Mouse (Mus musculus): ENCODE data around the gene Cfap299.

DNA sequence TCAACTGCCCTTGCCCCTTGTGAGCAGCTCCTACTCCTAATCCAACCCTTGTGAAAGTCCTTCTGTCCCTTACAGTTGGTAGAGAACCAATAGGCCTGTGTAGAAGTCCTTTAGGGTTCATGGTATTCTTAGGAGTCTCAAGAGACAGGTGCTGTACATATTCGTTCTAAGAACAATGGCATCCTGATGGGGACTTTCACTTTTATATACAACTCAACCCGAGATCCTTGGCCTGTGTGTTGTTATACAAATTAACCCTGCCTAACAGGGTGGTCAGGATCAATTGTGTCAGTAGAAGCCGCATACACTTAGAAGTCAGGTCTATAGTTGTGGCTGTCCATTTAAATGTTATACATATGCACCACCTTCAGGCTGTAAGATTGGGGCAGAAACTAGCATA lies 109.6 kb downstream of the Cfap299 start:
- no peak for TF ChIP-seq CTCF (IDR thresholded peaks at IDR 0.05; ENCODE audit: control insufficient read depth, insufficient read depth, low read length)
- TF ChIP-seq POLR2A (IDR thresholded peaks at IDR 0.05; ENCODE audit: borderline replicate concordance, control insufficient read depth, low read depth, low read length): no peak
